Mouse (Mus musculus) kidney, embryonic 16.5 days (tissue): ENCODE results near the gene Opalin. TPM values are rescaled to one million over a fixed set of nuclear protein-coding genes. Genes with fewer than 3 reads are reported as not detected.

Source experiments
- ATAC-seq: fragments of 200-750 bp; cut with Nextera tagmentation; 2 replicates; pipeline ENCODE4 v1.8.0; 2017; ENCODE audit warnings: moderate TSS enrichment; ENCODE audit not compliant: low FRiP score, low TSS enrichment
- H3K27ac ChIP-seq: fragments of 300-500 bp; sonication (generic); 2 replicates; pipeline ENCODE4 v1.5.1; 2014; ENCODE audit warnings: low read length
- H3K27me3 ChIP-seq: fragments of 300-500 bp; sonication (generic); 2 replicates; pipeline ENCODE4 v1.6.1; 2014; ENCODE audit warnings: low read length, control low read depth, mixed read lengths; ENCODE audit not compliant: insufficient read depth
- H3K36me3 ChIP-seq: fragments of 300-500 bp; sonication (generic); 2 replicates; pipeline ENCODE4 v1.6.1; 2014; ENCODE audit warnings: low read length, control low read depth, mixed read lengths; ENCODE audit not compliant: insufficient read depth
- H3K4me1 ChIP-seq: fragments of 300-500 bp; sonication (generic); 2 replicates; pipeline ENCODE4 v1.6.1; 2014; ENCODE audit warnings: low read length, control low read depth, mixed read lengths; ENCODE audit not compliant: insufficient read depth
- H3K4me2 ChIP-seq: fragments of 300-500 bp; sonication (generic); replicated peaks from 2 replicates; pipeline ENCODE4 v1.6.1; 2014; ENCODE audit warnings: low read depth, low read length
- H3K4me3 ChIP-seq: fragments of 300-500 bp; sonication (generic); 2 replicates; pipeline ENCODE4 v1.5.1; 2014; ENCODE audit warnings: mild to moderate bottlenecking, low read length
- H3K9ac ChIP-seq: fragments of 300-500 bp; sonication (generic); replicated peaks from 2 replicates; pipeline ENCODE4 v1.6.1; 2014; ENCODE audit warnings: low read length
- H3K9me3 ChIP-seq: fragments of 300-500 bp; sonication (generic); 2 replicates; pipeline ENCODE4 v1.6.1; 2016; ENCODE audit warnings: low read length, control low read depth
- WGBS: fragments of 180-500 bp; shearing (Covaris S2); extraction: QIAGEN DNeasy Blood & Tissue Kit; methylation state at CpG from one replicate; pipeline ENCODE4 v1.1.7; 2014; 5-methylcytosine and 5-hydroxymethylcytosine counted together
- polyA plus RNA-seq: library from polyadenylated mRNA; unstranded; fragments of >200 nt; fragmentation: Nextera tagmentation; extraction: Ambion mirVana; gene quantifications from 2 replicates; pipeline ENCODE4 v1.2.1, GENCODE M21; 2015

Gene Opalin
- polyA plus RNA-seq, 1 experiment from 2014 or later = not detected

DNA sequence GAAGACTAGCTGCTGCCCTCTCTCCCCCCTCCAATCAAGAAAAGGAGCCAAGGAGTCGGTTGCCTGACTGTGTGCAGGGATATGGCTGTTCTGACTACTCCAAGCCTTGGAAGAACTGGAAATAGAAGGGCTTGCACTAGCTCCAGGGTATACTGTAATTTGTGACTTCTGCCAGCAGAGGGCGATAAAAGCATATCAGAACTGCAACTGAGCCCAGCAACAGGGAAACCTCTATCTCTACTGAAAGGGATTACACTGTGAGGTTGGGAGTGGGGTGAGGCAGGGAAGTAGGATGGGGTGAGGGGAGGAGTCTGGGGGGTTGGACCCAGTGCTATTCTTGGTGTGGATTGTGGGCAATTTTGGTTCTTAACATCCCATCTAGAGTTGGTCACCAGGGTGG, 9.8 kb upstream of the Opalin start:
- 0% methylated on average over 2 of the region's 2 CpGs for WGBS
- peaks cover 15% of the 10 kb centered on the region for H3K27me3 ChIP-seq
- H3K4me3 ChIP-seq = no peak overlapping the region
- no peak overlapping the region for H3K4me2 ChIP-seq
- 0 out of 2 replicates have a peak, but pooled peaks have one; percentile 51 for ATAC-seq
- no peak overlapping the region for H3K27ac ChIP-seq
- no peaks in the 10 kb centered on the region for H3K9me3 ChIP-seq
- H3K9ac ChIP-seq = no peak overlapping the region
- H3K4me1 ChIP-seq = no peaks in the 10 kb centered on the region; the same call in 1 of the 2 replicates
- no peaks in the 10 kb centered on the region for H3K36me3 ChIP-seq

- Histone ChIP-seq H3K4me2 (no peak overlapping the region), H3K9ac (no peak overlapping the region), H3K27me3 (peaks cover 15% of the 10 kb centered on the region), H3K4me3 (no peak overlapping the region), H3K36me3 (no peaks in the 10 kb centered on the region), H3K27ac (no peak overlapping the region), H3K9me3 (no peaks in the 10 kb centered on the region), H3K4me1 (no peaks in the 10 kb centered on the region; the same call in 1 of the 2 replicates)
- 0 out of 2 replicates have a peak, but pooled peaks have one; percentile 12 for ATAC-seq
- 92% methylated on average over 6 of the region's 6 CpGs for WGBS
Observed at GRCm38 (mm10) chr19:41086289-41086688, 9.4 kb upstream of the Opalin start.

- WGBS = 90% methylated on average over 14 of the region's 14 CpGs
- Histone ChIP-seq H3K27ac (no peak overlapping the region), H3K4me1 (no peaks in the 10 kb centered on the region; the same call in 1 of the 2 replicates), H3K9ac (no peak overlapping the region), H3K27me3 (peaks cover 10% of the 10 kb centered on the region), H3K36me3 (no peaks in the 10 kb centered on the region), H3K4me3 (no peak overlapping the region), H3K9me3 (no peaks in the 10 kb centered on the region), H3K4me2 (no peak overlapping the region)
- no peak for ATAC-seq
Observed at GRCm38 (mm10) chr19:41083646-41084045, 6.7 kb upstream of the Opalin start.

- 81% methylated on average over 3 of the region's 3 CpGs for WGBS
- no peak overlapping the region for H3K4me3 ChIP-seq
- H3K27me3 ChIP-seq = no peaks in the 10 kb centered on the region
- H3K9me3 ChIP-seq = no peaks in the 10 kb centered on the region
- no peak overlapping the region for H3K27ac ChIP-seq
- H3K4me2 ChIP-seq = no peak overlapping the region
- H3K4me1 ChIP-seq = no peaks in the 10 kb centered on the region
- H3K36me3 ChIP-seq = no peaks in the 10 kb centered on the region
- H3K9ac ChIP-seq = no peak overlapping the region
- ATAC-seq = no peak
Observed at GRCm38 (mm10) chr19:41081589-41081988, 4.7 kb upstream of the Opalin start.

DNA sequence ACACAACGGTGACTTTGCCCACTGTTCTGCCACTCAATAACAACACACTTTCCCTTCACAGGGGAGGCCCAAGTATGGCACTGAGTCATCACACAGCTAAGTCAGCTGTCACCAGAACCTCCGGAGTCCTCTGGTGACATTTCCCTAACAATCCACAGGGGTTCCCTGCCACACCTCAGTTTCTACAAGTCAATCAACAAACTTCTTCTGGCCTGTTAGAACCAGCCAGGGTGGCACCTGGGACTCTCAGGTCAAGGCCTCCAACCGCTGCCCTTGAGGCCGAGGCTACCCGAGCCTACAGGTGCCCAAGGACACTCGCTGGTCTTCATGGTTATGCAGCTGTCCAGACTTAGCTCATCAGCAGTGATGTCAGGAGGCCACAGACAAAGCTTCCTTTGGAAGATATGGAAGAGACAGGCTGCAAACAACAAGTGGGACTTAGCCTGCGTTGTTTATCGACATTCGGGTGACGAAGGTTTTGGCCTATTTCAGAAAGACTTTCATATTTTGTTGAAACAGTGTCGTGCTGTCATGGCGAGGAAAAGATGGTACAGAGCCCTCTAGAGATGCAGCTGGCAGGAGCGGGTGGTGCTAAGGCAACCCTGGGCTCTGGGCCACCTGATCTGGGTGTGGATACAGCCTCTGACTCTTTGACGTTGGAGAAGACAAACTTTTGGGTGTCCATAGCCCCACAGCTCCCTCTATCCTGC, 3.0 kb downstream of the Opalin start:
- 90% methylated on average over 14 of the region's 14 CpGs for WGBS
- Histone ChIP-seq H3K27me3 (no peaks in the 10 kb centered on the region), H3K27ac (no peak overlapping the region), H3K36me3 (no peaks in the 10 kb centered on the region), H3K4me3 (no peak overlapping the region), H3K9ac (no peak overlapping the region), H3K9me3 (no peaks in the 10 kb centered on the region), H3K4me1 (no peaks in the 10 kb centered on the region), H3K4me2 (no peak overlapping the region)
- ATAC-seq = no peak

DNA sequence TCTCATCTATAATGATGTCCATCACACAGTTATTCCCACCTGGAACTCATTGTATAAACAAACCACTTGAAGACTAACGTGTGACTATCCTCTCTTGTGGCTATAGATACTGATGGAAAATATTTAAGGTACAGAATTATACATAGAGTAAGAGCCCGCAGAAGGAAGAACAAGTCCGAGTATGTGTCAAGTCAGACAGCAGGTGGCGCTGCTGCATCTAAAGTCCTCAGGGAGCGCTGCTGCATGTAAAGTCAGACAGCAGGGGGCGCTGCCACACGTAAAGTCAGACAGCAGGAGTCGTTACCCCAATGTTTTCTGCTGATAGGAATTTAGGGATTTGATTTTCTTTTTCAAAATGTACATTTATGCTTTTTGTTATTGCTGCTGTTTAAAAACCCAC, 5.4 kb downstream of the Opalin start:
- Histone ChIP-seq H3K9ac (no peak overlapping the region), H3K27me3 (no peaks in the 10 kb centered on the region), H3K4me2 (no peak overlapping the region), H3K36me3 (no peaks in the 10 kb centered on the region), H3K27ac (no peak overlapping the region), H3K4me3 (no peak overlapping the region), H3K4me1 (no peaks in the 10 kb centered on the region), H3K9me3 (no peaks in the 10 kb centered on the region)
- no peak for ATAC-seq
- WGBS = 12% methylated on average over 8 of the region's 8 CpGs

DNA sequence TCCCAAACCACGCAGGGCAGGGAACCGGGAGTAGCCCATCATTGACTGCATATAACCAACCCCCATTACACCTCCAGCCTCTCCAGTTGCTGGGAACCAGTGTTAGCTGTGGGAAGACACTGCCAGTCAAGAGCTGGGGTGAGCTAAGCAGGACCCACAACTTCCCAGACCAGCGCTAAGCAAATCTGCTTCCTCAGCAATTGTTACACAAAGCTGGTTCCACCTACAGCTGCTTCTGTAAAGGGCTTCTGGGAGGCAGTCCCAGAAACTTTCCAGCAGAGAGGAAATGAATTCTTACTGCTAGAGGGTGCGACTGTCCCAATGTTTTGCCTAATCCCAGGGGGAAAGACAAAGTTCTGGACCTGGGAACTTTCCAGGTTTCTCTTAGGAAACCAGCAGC, 22.2 kb downstream of the Opalin start:
- no peak for ATAC-seq
- H3K4me2 ChIP-seq = no peak overlapping the region
- no peaks in the 10 kb centered on the region for H3K27me3 ChIP-seq
- H3K4me1 ChIP-seq = peaks cover 18% of the 10 kb centered on the region
- no peaks in the 10 kb centered on the region for H3K9me3 ChIP-seq
- 60% methylated on average over 4 of the region's 4 CpGs for WGBS
- no peaks in the 10 kb centered on the region for H3K36me3 ChIP-seq
- H3K27ac ChIP-seq = no peak overlapping the region
- no peak overlapping the region for H3K9ac ChIP-seq
- H3K4me3 ChIP-seq = no peak overlapping the region

DNA sequence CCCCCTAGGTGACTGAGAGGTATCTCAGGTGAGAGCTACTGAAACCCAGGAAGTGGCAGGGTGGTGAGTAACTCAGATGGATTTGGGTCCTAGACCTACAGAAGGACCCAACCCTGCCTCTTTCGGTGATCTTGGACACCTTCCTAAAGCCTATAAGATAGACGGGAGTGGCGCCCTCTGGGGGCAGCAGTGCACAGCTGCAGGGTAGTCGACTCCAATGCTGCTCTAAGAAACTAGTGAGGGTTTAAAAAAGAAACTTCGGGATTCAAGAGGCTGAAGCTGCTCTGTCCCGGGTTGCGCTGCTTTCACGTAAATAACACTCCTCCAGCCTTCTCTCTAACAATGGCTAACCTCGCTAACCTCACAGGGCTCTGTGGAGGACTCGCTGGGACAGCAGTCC, 23.4 kb downstream of the Opalin start:
- Histone ChIP-seq H3K9me3 (no peaks in the 10 kb centered on the region), H3K4me3 (no peak overlapping the region), H3K9ac (no peak overlapping the region), H3K27me3 (no peaks in the 10 kb centered on the region), H3K4me2 (no peak overlapping the region), H3K27ac (peak overlapping the region; percentile 74), H3K4me1 (peaks cover 18% of the 10 kb centered on the region), H3K36me3 (no peaks in the 10 kb centered on the region)
- 39% methylated on average over 10 of the region's 10 CpGs for WGBS
- ATAC-seq = no peak

- H3K9me3 ChIP-seq = no peaks in the 10 kb centered on the region
- no peak overlapping the region for H3K4me2 ChIP-seq
- H3K27ac ChIP-seq = peak overlapping the region; percentile 74
- no peak overlapping the region for H3K4me3 ChIP-seq
- WGBS = 40% methylated on average over 5 of the region's 5 CpGs
- H3K36me3 ChIP-seq = no peaks in the 10 kb centered on the region
- no peak overlapping the region for H3K9ac ChIP-seq
- ATAC-seq = peak; percentile 82
- H3K27me3 ChIP-seq = no peaks in the 10 kb centered on the region
- peaks cover 18% of the 10 kb centered on the region for H3K4me1 ChIP-seq
Observed at GRCm38 (mm10) chr19:41052247-41052646, 24.7 kb downstream of the Opalin start.

DNA sequence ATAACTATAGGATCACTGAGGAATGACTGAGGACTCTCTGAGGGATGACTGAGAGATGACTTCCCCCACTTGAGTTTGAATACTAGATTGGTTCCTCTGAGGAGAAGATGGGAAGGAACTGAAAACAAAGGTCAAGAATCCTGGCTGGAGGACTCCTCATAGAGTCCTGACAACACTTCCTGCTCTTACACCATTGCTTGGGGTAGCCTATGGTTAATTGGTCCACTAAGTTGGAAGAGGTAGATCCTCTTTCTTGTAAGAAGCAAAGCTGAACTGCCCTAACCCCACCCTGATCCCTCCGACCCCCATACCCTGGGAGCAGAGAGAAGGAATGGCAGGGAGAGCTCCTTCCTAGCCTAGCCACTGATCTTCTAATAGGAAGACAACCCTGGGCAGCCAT, 25.2 kb downstream of the Opalin start:
- no peaks in the 10 kb centered on the region for H3K9me3 ChIP-seq
- H3K9ac ChIP-seq = no peak overlapping the region
- no peak overlapping the region for H3K4me3 ChIP-seq
- 67% methylated on average over 1 of the region's 1 CpGs for WGBS
- H3K27ac ChIP-seq = peak overlapping the region; percentile 74
- no peak for ATAC-seq
- H3K4me1 ChIP-seq = peaks cover 18% of the 10 kb centered on the region
- H3K4me2 ChIP-seq = no peak overlapping the region
- H3K27me3 ChIP-seq = no peaks in the 10 kb centered on the region
- no peaks in the 10 kb centered on the region for H3K36me3 ChIP-seq
